Mouse (Mus musculus) small intestine, adult 2 months (tissue): ENCODE measurements around the gene Lnx1.

Experiments used
- CTCF ChIP-seq: fragments of 200-500 bp; IDR thresholded peaks from 2 replicates; pipeline ENCODE4 v1.5.1; 2012; ENCODE audit warnings: low read depth, mild to moderate bottlenecking, control low read depth, inconsistent platforms, low read length, moderate library complexity, mixed read lengths; ENCODE audit not compliant: insufficient replicate concordance, insufficient read length; ENCODE audit errors: extremely low read depth
- POLR2A ChIP-seq: fragments of 200-500 bp; IDR thresholded peaks from 2 replicates; pipeline ENCODE4 v1.6.1; 2012; ENCODE audit warnings: low read depth, mild to moderate bottlenecking, control low read depth, inconsistent platforms, low read length, moderate library complexity

GRCm38 (mm10) chr5:74648216-74648615 lies 54.5 kb downstream of the Lnx1 start:
- TF ChIP-seq CTCF (no peak), POLR2A (no peak)
